Mouse (Mus musculus) gonadal fat pad, adult 2 months (tissue): Measurements from ENCODE around the gene Atn1. TPM values are rescaled to one million over a fixed set of nuclear protein-coding genes. Genes with fewer than 3 reads are reported as not detected.

Experiments
- DNase-seq: peaks from one replicate; pipeline ENCODE4 v3.0.0-alpha.2; 2012; ENCODE audit warnings: low read depth
- polyA plus RNA-seq: library from polyadenylated mRNA; depleted of rRNA; stranded (reverse); fragments of >200 nt; gene quantifications from 2 replicates; pipeline ENCODE4 v1.2.3, GENCODE M21; 2012; rRNA removed

The Atn1 gene
- polyA plus RNA-seq, 1 experiment: 22.4 TPM

DNA sequence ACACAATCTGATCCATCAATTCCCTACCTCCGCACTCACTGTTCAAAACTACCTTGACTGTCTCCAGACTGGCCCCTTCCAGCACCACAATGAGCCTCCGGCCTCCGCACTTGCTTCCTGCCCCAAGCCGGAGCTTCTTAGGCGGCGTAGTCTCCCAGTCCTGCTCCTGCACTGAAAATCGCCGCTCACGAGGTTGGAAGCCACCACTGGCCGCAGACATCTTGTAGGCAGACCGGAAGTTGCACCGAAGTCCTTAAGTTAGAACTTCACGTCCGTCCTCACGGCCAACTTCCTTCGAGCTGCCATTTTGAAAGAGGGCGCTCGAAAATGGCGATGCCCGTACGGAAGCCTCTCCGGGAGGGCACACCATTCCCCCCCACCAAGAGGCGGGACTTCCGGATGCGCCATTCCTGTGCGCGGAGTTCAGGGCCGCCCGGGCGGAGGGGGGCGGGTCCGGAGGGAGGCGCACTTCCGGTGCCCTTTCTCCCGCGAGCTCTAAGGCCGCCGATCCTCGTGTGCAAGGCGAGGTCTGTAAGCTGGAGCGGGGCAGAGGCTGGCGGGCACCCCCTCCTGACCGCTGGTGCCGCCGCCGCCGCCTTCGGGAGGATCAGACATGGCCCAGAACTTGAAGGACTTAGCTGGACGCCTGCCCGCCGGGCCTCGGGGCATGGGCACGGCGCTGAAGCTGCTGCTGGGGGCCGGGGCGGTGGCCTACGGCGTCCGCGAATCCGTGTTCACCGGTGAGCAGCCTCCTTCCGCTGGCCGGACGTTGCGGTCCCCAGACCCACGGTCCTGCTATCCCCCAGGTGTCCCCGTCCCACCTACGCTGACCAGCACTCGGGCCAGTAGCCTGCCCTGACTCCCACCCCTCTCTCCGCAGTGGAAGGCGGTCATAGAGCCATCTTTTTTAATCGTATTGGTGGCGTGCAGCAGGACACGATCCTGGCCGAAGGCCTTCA lies 44.2 kb downstream of the Atn1 start, which contains the start of the genes Emg1 and Phb2:
Gene Emg1 (minus strand): TSS at position 355 of the 959 bp plus-strand sequence.
Gene Phb2 (plus strand): TSS at position 513 of the 959 bp plus-strand sequence.
- DNase-seq: peak; percentile 82

DNA sequence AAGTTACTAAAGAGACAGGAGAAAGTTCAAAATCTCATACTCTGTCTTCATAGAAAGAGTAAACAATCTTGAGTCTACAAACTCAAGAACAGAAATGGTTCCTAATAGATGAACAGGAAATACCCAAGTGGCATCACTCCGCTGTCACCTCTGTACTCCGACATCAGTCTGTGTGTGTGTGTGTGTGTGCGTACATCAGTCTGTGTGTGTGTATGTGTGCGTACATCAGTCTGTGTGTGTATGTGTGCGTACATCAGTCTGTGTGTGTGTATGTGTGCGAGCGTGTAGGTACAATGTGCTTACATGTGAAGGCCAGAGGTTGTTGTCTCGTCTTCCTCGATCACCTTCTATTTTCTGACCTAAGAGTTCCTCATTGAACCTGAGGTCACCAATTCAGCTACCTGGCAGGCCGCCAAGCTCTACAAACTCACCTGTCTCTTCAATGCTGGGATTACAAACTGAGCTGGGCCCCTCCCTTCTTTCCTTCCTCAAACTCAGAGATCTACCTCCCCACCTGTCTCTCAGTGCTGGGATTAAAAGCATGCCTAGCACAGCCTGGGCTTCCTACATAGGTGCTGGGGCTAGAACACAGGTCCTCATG lies 47.9 kb downstream of the Atn1 start:
- no peak for DNase-seq

DNA sequence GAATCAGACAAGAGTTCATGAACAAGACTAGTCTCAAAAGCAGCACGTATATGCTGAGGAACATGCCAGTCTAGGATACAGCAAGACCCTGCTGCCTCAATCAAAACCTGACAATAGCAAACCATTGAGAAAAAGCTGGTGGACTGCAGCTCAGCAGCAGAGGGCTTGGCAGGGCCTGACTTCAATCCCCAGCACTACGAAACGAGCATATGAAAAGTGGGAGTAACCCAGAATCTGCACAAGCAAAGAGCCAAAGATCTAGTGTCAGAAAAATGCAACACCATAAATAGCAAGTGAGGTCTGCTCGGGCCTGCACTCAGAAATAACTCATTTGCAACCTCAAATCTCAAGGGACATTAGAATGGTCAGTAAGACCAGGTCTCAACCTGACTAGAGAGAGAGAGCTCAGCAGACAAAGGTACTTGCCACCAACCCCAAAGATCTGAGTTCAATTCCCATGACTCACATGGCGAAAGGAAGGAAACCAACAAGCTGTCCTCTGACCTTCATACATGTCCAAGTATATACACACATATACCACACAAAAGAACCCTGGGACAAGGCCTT lies 50.2 kb downstream of the Atn1 start:
- no peak for DNase-seq

DNA sequence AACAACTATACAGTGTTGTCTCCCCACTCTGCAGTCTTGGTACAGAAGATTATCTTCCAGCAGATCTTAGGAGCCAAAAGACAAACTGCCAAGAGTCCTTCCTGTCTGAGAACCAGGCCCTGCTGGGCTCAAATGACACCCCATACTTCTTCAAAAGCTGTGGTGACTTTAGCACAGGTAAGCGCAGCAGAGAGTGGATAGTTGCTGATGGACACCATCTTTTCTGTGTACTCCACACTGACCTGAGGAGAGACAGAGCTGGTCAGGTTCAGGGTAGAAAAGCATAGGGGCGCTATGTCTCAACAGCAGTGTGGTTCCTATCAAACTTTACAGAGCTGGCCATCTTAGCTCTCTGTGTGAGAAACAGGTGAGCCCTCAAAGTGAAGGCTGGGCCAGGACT lies 51.9 kb downstream of the Atn1 start:
- DNase-seq: no peak

DNA sequence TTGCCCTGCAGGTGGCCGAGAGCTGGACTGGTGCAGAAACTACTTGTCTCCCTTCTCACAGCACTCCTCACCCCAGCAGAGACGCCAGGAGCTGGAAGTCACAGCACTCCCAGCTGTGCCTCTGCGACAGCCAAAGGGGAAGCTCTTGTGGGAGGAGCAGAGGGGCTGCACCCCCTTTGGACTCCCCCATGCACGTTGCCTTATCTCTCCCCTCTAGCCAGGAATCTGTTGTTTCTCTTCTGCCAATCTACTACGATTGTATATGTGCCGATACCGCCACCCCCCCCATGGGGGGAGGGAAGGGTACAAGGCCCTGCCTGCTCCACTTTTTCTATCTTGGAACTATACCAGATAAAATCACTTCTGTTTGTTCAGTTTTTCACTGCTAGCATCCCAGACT lies 52.5 kb downstream of the Atn1 start:
- DNase-seq: no peak

DNA sequence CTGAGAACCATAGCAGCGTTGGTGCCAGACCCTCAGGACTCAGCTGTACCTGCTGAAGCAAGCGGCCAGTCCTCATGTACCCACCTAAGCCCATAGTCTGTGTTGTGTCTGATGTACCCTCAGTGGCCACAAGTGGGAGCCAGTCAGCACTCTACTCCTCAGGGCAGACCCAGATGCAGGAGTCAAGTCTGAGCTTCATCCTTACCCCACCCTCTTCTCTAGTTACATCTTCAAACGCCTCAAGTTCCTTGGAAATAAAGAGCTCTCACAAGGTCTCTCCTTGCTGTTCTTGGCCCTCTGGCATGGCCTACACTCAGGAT lies 53.6 kb downstream of the Atn1 start:
- no peak for DNase-seq

DNA sequence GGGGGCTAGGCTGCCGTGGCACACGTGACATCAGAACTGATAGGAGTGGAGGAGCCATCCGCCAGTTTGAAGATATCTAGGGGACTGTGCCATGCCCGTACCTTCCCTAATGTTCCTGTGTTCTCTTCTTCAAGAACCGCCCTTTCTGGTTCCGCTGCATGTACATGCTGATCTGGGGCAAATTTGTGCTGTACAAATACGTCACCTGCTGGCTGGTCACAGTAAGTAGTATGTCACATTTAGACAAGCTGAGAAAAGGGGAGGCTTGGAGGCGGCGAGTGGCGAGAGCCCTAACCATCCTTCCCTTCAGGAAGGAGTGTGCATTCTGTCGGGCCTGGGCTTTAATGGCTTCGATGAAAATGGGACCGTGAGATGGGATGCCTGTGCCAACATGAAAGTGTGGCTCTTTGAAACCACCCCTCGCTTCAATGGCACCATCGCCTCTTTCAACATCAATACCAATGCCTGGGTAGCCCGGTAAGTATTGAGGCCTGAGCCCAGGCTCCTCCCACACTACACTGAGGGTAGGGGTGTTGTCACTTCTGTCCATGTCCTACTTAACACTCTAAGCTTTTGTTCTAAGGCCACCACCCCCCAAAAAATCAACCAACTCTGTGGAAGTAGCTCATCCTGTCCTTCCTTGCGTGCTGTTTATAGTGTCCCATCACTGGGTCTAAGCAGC lies 54.1 kb downstream of the Atn1 start:
- DNase-seq: no peak

DNA sequence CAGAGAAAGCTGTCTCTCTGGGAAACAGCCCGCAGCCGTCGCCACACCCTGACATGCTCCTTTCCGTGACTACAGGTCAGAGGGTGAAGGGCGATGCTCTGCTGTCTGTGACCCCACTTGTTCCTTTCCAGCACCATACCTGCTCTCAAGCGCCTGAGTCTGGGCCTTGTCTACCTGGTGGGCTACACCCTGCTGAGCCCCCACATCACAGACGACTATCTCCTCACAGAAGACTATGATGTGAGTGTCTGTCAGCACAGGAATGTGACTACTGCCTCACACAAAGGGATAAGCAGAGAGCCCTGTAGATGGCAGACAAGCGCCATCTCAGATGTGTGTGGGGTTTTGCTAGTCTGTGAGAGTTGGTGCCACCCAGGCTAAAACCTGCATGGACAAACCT lies 55.0 kb downstream of the Atn1 start:
- no peak for DNase-seq

DNA sequence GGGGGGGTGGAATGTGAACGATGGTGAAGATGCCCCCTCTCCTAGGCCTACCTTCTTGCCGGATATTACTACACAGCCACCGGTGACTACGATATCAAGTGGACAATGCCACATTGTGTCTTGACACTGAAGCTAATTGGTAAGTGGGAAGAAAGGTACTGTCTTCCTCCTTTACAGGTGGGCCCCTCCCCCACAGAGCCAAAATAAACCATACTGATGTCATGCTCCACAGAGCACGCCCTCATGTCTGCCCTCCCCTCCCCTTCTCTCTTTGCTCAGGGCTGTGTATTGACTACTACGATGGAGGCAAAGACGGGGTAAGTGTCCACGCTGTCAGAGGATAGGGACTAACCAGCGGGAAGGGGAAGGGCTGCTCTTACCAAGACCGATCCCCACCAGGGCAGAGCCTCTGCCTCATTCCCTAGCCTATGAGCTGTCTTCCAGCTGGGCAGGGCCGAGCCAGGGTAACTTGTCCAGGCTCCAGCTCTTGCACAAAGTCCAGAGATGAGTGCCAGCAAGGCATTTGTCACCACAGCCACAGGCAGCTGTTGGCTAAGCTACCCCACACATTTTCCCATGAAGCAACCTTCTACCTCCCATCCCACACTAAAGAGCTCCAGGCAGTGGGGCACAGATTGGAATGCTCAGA lies 56.2 kb downstream of the Atn1 start:
- DNase-seq: peak; percentile 73

DNA sequence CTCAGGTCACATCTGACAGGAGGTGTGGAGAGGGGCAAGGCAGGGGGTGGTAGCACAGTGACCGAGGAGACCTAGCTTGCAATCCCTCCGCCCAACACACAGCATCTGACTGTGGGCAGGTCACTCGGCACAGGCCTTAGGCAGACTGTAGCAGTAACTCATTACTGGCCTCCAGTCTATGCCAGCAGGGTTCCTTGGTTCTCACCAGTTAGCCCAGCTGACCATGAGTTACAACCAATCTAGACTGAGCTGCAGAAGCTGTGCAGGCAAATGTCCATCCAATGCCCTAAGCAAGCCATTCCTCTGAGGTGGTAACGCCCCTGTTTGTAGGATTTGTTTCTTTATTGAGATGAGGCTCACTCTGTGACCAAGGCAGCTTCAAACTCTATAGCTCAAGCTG lies 57.0 kb downstream of the Atn1 start:
- no peak for DNase-seq

DNA sequence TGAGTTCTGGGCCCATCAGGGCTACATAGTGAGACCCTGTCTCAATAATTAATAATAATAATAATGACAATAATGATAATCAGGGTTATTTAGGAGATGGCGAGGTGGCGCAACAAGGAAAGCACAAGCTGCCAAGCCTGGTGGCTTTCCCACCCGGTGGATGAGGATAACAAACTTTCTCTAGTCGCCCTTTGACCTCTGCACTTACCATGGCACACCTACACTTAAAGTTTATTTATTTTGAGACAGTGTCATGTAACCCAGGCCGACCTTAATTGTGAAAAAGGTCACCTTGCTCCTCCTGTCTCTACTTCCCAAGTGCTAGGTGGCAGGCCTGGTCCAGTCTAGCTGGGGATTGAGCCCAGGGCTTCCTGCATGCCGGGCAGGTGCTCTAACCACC lies 57.6 kb downstream of the Atn1 start:
- no peak for DNase-seq

DNA sequence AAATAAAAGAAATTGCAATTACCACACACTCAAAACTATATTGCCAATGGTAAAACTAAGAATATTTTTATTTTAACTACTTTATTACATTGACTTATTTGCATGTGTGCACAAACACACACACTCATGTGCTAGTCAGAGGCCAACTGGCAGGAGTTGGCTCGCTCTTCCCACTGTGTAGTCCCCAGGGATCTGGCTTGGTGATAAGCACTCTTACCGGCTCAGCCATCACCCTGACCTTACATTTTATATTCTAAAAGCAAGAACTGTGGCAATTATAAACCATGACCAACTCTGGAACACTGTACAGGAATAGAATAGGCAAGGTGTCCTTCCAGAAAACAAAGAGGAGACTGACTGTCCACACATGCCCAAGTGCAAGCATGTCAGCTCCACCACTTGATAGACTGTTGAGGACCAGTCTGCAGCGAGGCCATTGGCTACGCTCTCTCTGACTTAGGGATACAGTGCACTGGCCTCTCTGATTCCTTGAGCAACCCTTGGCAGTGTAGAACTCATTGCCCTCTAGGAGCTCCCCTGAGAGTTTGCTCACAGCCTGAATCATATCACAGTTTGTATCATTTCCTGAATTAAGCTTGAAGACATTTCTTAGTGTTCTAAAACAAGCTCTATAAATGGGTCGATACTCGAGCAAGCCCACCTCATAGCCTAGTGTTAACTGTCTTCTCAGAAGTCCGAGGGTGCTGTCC lies 59.7 kb downstream of the Atn1 start:
- DNase-seq: no peak

DNA sequence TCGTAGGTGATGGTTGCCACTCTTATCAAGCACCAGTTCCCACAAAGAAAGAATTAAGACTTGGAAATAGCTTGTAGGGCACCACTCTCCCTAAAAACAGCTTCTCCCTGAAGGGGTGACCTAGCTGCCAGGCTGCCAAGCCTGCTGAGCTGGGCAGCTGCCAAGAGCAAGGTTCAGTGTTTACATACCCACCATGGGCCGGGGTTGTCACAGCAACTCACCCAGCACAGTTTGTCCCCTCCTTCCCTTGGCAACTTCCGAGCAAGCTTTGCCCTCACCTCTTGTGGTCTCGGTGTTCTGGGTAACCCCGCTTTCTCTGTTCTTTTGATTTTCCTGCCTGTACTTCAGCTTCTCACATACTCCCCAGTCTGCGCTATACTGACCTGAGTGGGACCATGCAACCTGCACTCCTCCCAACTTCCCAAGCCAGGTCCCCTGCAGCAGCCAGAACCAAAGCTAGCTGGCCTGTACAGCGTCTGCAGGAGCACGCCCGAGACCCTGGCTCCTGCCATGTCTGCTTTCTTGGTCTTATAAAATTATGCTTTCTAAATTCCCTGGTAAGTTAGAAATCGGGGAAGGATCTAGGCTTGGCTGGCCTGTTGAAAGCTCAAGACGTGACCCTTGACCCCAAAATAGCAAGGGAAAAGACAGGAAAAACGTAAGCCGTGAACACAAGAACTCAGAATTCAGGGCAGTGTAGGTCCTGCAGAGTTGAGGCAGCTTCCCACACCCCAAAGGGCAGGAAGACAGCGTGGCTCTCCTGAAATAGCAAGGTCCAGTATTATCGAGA lies 62.0 kb downstream of the Atn1 start:
- no peak for DNase-seq

DNA sequence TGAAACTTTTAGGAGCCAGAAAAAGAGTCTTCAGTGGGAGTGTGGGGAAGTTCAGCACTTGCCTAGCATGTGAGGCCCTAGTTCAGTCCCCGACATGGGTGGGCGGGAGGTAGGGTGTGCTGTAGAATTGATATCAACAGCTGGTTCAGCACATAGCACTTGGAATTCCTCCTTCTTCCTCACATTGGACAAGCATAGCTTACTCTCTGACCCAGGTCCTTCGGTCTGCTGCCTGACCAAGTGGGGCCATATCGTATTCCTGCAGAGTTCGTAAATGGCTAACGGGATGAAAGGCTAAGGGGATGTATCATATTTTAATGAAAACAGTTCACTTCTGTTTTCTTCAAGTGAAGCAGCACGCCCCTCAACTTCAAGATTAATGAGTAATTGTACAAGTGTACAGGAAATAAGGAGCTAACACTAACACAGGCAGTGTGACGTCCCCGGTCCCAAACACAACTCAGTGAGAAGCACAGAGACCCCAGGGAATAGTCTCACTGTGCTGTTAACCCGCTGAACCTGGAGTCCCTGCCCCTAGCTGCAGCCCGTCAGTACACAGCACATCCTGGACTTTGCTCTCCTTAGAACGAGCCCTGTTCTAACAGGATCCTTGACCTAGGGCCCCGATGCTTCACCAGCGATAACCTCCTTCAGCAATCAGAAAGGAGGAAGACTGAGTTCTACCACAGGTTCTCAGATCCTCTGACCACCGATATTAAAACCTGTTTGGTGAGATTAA lies 62.9 kb downstream of the Atn1 start:
- no peak for DNase-seq

Other genes starting within 250 kb of the Atn1 start
- 39.6 and 67.0 TPM in 2 replicates for gene C1ra, start 244.1 kb downstream of the Atn1 start, polyA plus RNA-seq
- 141 and 152 TPM in 2 replicates for gene C1s1, start 214.2 kb downstream of the Atn1 start, polyA plus RNA-seq
- gene C1rb, start 186.2 kb downstream of the Atn1 start, polyA plus RNA-seq: 0.10 TPM in 1 of 2 replicates, not detected in the other
- gene C1s2, start 120.4 kb downstream of the Atn1 start, polyA plus RNA-seq: 2.1 and 2.5 TPM in 2 replicates
- gene Lpcat3, start 93.5 kb downstream of the Atn1 start, polyA plus RNA-seq: 141 and 147 TPM in 2 replicates
- gene Emg1, start 44.3 kb downstream of the Atn1 start, polyA plus RNA-seq: 43.6 and 44.2 TPM in 2 replicates
- gene Phb2, start 44.2 kb downstream of the Atn1 start, polyA plus RNA-seq: 131 and 138 TPM in 2 replicates
- gene Ptpn6, start 17.8 kb downstream of the Atn1 start, polyA plus RNA-seq: 24.2 and 25.2 TPM in 2 replicates
- 329 and 371 TPM in 2 replicates for gene Grcc10, start 15.2 kb downstream of the Atn1 start, polyA plus RNA-seq
- not detected in 2 replicates for gene Gm45234, start 503 bp downstream of the Atn1 start, polyA plus RNA-seq
- 5.3 TPM in 2 replicates for gene Eno2, start 13.1 kb upstream of the Atn1 start, polyA plus RNA-seq
- 3.1 and 4.6 TPM in 2 replicates for gene Lrrc23, start 23.2 kb upstream of the Atn1 start, polyA plus RNA-seq
- gene Spsb2, start 52.1 kb upstream of the Atn1 start, polyA plus RNA-seq: 19.8 and 20.5 TPM in 2 replicates
- gene Tpi1, start 57.8 kb upstream of the Atn1 start, polyA plus RNA-seq: 494 and 839 TPM in 2 replicates
- 107 and 120 TPM in 2 replicates for gene Usp5, start 73.0 kb upstream of the Atn1 start, polyA plus RNA-seq
- 7.5 and 8.2 TPM in 2 replicates for gene Cdca3, start 73.0 kb upstream of the Atn1 start, polyA plus RNA-seq
- gene Gnb3, start 83.8 kb upstream of the Atn1 start, polyA plus RNA-seq: 0.07 and 0.51 TPM in 2 replicates
- gene P3h3, start 101.2 kb upstream of the Atn1 start, polyA plus RNA-seq: 21.4 and 24.2 TPM in 2 replicates
- 1.0 and 1.9 TPM in 2 replicates for gene Gpr162, start 107.5 kb upstream of the Atn1 start, polyA plus RNA-seq
- 0.50 and 0.95 TPM in 2 replicates for gene Cd4, start 131.7 kb upstream of the Atn1 start, polyA plus RNA-seq
- gene Lag3, start 155.2 kb upstream of the Atn1 start, polyA plus RNA-seq: 2.4 and 3.1 TPM in 2 replicates
- 811 and 1,192 TPM in 2 replicates for gene Ptms, start 163.6 kb upstream of the Atn1 start, polyA plus RNA-seq
- 363 and 367 TPM in 2 replicates for gene Mlf2, start 174.9 kb upstream of the Atn1 start, polyA plus RNA-seq
- gene Cops7a, start 209.0 kb upstream of the Atn1 start, polyA plus RNA-seq: 180 and 195 TPM in 2 replicates
- gene Pianp, start 240.2 kb upstream of the Atn1 start, polyA plus RNA-seq: 1.3 and 2.0 TPM in 2 replicates